Mouse (Mus musculus) embryo, embryonic 10 days (tissue): Measurements from ENCODE around the gene Pqlc3.
A peak's percentile ranks its signal among the peaks of the same experiment; 100 is the strongest.

Experiments used
- DNase-seq: peaks from one replicate; pipeline ENCODE4 v3.0.0-alpha.2; 2015; ENCODE audit warnings: low spot score

The Pqlc3 gene

DNA sequence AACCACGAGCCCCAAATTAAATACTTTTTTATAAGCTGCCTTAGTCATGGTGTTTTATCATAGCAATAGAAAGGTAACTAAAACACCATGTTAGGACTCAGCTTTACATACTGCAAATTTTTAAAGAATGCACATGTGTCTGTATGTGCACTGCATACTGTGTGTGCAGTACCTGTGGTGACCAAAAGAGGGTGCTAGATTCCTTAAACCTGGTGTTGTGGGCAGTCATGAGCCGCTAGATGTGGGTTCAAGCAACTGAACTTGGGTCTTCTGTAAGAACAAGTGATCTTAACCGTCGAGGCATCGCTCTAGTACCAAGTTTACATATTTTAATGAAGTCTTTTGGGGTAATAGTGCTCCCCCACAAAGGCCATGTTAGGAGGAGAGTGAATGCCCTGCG is 9.3 kb upstream of the Pqlc3 start:
- DNase-seq: no peak

- DNase-seq: no peak
Observed at GRCm38 (mm10) chr12:17001211-17001610, 1.0 kb upstream of the Pqlc3 start.

DNA sequence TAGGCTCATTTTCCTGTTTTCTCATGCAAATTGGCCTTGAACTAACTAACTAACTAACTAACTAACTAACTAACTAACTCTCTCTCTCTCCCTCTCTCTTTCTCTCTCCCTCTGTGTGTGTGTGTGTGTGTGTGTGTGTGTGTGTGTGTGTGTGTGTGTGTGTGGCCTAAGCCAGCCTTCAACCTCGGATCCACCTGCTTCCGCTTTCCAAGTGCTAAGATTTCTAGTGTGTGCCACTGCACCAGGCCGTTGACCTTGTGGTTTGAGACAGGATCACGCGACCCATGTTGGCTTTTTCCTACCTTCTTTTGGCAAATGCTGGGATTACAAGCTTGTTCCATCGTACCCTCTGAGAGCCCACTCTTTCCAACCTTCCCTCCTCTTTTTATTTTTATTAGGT is 420 bp upstream of the Pqlc3 start:
- DNase-seq: no peak

- no peak for DNase-seq
Observed at GRCm38 (mm10) chr12:16999146-16999545, 1.1 kb downstream of the Pqlc3 start.

DNA sequence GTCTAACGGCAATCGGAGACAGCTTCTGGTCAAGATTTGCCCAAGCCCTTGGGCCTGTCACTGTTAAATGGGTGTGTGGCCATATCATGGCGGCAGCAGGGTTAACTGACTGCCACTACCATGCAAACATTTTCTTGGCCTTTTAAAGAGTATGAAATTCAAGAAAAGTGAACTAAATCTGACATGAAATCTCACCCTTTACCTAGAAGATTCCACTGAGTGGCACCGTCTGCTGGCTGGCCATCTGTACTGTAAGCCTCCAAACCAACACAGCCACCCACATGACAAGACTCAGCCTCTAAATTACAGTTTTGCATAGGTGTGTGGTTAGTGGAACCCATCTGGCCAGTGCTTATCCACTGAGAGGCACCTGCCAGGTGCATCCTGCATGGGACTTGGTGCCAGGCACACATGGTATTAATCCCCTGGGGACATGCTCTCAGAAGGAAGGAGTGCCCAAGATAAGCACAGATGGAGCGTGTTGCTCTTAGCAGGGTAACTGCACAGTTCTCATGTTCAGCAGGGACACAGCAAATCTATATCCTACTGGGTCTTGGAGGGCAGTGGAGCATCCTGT is 3.2 kb downstream of the Pqlc3 start:
- DNase-seq: no peak

- no peak for DNase-seq
Observed at GRCm38 (mm10) chr12:16996281-16996680, 3.9 kb downstream of the Pqlc3 start.

DNA sequence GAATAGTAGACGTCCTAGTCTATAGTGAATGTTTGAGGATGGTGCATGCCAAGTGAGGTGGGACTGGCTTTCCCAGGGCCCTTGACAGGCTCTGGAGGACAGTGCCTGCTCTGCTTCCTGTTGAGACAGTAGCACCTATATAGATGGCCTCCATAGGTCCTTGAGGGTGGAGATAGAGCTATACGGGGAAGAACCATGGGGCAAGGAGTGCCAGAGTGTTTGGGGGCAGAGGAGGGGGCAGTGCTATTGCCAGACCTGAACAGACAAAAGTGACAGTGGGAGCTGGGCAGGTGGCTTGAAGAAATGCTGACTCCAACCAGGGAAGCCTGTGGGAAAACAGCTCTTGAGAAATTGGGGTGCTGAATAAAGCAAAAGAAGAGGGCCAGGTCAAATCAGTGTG is 5.9 kb downstream of the Pqlc3 start:
- no peak for DNase-seq

DNA sequence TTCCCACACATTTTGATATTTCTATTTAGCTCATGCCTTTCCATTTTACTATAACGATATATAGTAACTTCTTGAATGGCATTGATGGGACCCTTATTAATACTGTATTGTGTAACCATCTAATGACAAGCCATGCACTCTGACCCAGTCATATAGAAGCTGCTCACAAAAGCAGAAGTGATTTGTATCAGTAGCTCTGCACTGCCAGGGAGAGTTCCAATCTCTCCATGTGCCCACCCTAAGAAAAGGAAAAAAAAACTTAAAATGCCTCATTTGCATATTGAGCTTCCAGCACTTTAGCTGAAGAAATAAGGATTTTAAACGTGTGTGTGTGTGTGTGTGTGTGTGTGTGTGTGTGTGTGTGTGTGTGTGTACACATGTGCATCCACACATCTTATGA is 7.9 kb downstream of the Pqlc3 start:
- DNase-seq: no peak

DNA sequence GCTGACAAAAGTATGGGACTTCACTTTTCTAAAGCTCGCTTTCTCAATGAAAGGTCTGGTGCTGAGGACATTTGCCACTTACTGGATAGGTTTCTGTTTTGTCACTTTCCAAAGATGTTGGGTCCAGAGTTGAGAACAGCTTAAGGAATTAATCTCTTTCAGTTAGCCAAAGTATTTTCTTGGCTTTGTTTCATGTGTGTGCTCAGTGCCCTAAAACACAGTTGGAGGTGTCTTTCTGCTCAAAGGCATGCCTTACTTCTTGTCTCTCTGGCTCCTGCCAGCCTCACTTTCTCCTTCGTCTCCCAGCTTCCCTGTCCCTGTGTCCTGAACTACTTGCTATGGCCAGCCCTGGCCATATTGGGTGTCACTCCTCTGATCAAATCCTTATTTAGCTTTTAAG is 8.8 kb downstream of the Pqlc3 start:
- no peak for DNase-seq

GRCm38 (mm10) chr12:16985778-16986177 is 14.4 kb downstream of the Pqlc3 start:
- DNase-seq: no peak

- no peak for DNase-seq
Observed at GRCm38 (mm10) chr12:16977120-16977519, 23.1 kb downstream of the Pqlc3 start.

GRCm38 (mm10) chr12:16966811-16967210 is 33.4 kb downstream of the Pqlc3 start:
- no peak for DNase-seq

- DNase-seq: no peak
Observed at GRCm38 (mm10) chr12:16963354-16963753, 36.9 kb downstream of the Pqlc3 start.

- DNase-seq: peak; percentile 61
Observed at GRCm38 (mm10) chr12:16958851-16959250, 41.4 kb downstream of the Pqlc3 start.

- no peak for DNase-seq
Observed at GRCm38 (mm10) chr12:16948239-16948638, 52.0 kb downstream of the Pqlc3 start.

DNA sequence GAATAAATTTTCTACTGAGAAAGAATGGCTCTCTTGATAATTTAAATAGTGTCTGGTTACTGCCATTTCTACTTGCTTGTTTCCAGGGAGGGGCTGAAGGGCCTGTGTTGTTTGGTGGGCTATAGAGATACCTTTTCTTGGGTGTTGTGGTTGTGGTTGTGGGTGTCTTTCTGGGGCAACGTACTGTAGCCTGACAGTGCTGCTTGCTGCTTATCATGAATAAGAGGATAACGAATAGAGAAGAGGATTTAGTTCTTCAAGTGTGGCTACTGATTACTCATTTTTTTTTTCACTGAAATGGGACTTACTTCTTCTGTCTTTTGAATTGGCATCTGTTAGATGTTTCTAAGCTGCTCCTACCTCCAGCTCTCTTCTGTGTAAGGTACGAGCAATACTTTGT is 58.2 kb downstream of the Pqlc3 start:
- no peak for DNase-seq
